Mouse (Mus musculus): ENCODE measurements at regions not wholly inside any gene's neighbourhood (a gene's known extent, or its start where the extent isn't known, plus 50 kb on each side); places are given as distances from the start of the nearest gene placed in this dataset.
"Not testable (repeated sequence)": the region's sequence is repeated elsewhere in the genome, so short reads cannot be mapped to it uniquely, and the experiment has no call there.

DNA sequence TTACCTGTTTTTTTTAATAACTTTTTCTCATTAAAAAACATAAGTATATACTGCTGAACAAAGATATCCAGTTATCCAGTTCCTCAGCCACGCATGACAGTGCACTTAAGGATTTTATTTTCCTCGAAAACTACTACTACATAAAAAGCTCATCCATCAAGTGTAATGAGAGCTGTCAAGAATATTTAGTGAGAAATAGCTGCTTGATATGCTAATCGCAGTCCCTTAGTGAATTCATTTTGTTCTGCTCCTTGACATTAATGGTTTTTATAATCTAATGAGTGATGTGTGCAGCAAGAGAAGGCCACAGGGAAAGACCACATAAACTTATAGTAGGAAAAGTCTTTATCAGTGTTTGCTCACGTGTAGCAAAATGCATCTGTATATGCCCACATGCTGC is 754.0 kb upstream of the Slc39a10 start:
- no peaks in the 10 kb centered on the region for H3K4me1 ChIP-seq (replicated peaks; ENCODE audit: control insufficient read depth, insufficient read depth, low read length)
- H3K27ac ChIP-seq (ENCODE audit: low read depth, low read length) = no peak overlapping the region
- H3K36me3 ChIP-seq (ENCODE audit: control insufficient read depth, insufficient read depth, low read length) = no peaks in the 10 kb centered on the region
- WGBS = 80% methylated on average over 4 of the region's 4 CpGs
- no peak for ATAC-seq (replicated peaks; ENCODE audit: low FRiP score)
- no peak for DNase-seq (ENCODE audit: low spot score)
- no peaks in the 10 kb centered on the region for H3K9me3 ChIP-seq (ENCODE audit: control insufficient read depth, low read length)
- no peak overlapping the region for H3K4me2 ChIP-seq (ENCODE audit: low read depth, low read length, severe bottlenecking)
- no peak overlapping the region for H3K9ac ChIP-seq (ENCODE audit: low read length)
- H3K4me3 ChIP-seq (ENCODE audit: low read depth, low read length) = no peak overlapping the region
- H3K27me3 ChIP-seq (ENCODE audit: control insufficient read depth, insufficient read depth, low read length) = no peaks in the 10 kb centered on the region

DNA sequence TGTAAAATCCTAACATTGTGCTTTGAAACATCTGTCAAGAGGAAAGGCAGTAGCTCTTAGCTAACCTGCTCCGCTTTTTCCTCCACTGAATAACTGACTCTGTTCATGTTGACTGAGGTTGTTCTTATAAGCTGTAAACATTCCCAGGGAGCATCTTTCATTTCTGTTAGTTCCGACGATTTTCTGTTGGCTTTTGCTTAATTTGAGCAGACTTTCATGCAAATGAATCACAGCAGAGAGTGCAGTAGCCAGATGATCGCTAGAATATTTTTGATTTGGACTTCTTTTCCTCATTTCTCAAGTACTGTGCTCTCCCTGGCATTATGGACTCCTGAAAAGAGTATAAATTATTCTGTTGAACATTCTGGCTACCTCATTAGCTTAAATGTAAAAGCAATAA is 713.9 kb upstream of the Slc39a10 start:
- Histone ChIP-seq H3K4me2 (ENCODE audit: low read depth, low read length, severe bottlenecking) (no peak overlapping the region), H3K27me3 (ENCODE audit: control insufficient read depth, insufficient read depth, low read length) (no peaks in the 10 kb centered on the region), H3K4me1 (replicated peaks; ENCODE audit: control insufficient read depth, insufficient read depth, low read length) (no peaks in the 10 kb centered on the region), H3K4me3 (ENCODE audit: low read depth, low read length) (no peak overlapping the region), H3K27ac (ENCODE audit: low read depth, low read length) (no peak overlapping the region), H3K36me3 (ENCODE audit: control insufficient read depth, insufficient read depth, low read length) (no peaks in the 10 kb centered on the region), H3K9ac (ENCODE audit: low read length) (no peak overlapping the region), H3K9me3 (ENCODE audit: control insufficient read depth, low read length) (no peaks in the 10 kb centered on the region)
- WGBS = 82% methylated on average over 4 of the region's 4 CpGs
- ATAC-seq (replicated peaks; ENCODE audit: low FRiP score) (no peak), DNase-seq (ENCODE audit: low spot score) (no peak)

- H3K4me3 ChIP-seq (ENCODE audit: low read depth, low read length) = no peak overlapping the region
- H3K9ac ChIP-seq (ENCODE audit: low read length) = no peak overlapping the region
- WGBS = 57% methylated on average over 2 of the region's 2 CpGs
- H3K4me1 ChIP-seq (replicated peaks; ENCODE audit: control insufficient read depth, insufficient read depth, low read length) = no peaks in the 10 kb centered on the region
- ATAC-seq (replicated peaks; ENCODE audit: low FRiP score) = no peak
- no peak for DNase-seq (ENCODE audit: low spot score)
- no peak overlapping the region for H3K4me2 ChIP-seq (ENCODE audit: low read depth, low read length, severe bottlenecking)
- H3K9me3 ChIP-seq (ENCODE audit: control insufficient read depth, low read length) = no peaks in the 10 kb centered on the region
- H3K27me3 ChIP-seq (ENCODE audit: control insufficient read depth, insufficient read depth, low read length) = no peaks in the 10 kb centered on the region
- no peak overlapping the region for H3K27ac ChIP-seq (ENCODE audit: low read depth, low read length)
- H3K36me3 ChIP-seq (ENCODE audit: control insufficient read depth, insufficient read depth, low read length) = no peaks in the 10 kb centered on the region
Measured at GRCm38 (mm10) chr1:47603989-47604360, 711.3 kb upstream of the Slc39a10 start.

GRCm38 (mm10) chr1:47603294-47603988 is 710.8 kb upstream of the Slc39a10 start:
- H3K27ac ChIP-seq (ENCODE audit: low read depth, low read length) = no peak overlapping the region
- no peak overlapping the region for H3K9ac ChIP-seq (ENCODE audit: low read length)
- no peak overlapping the region for H3K4me3 ChIP-seq (ENCODE audit: low read depth, low read length)
- no peaks in the 10 kb centered on the region for H3K27me3 ChIP-seq (ENCODE audit: control insufficient read depth, insufficient read depth, low read length)
- DNase-seq (ENCODE audit: low spot score) (no peak), ATAC-seq (replicated peaks; ENCODE audit: low FRiP score) (no peak)
- no peaks in the 10 kb centered on the region for H3K36me3 ChIP-seq (ENCODE audit: control insufficient read depth, insufficient read depth, low read length)
- no peaks in the 10 kb centered on the region for H3K4me1 ChIP-seq (replicated peaks; ENCODE audit: control insufficient read depth, insufficient read depth, low read length)
- H3K4me2 ChIP-seq (ENCODE audit: low read depth, low read length, severe bottlenecking) = no peak overlapping the region
- WGBS = 45% methylated on average over 3 of the region's 3 CpGs
- H3K9me3 ChIP-seq (ENCODE audit: control insufficient read depth, low read length) = no peaks in the 10 kb centered on the region

GRCm38 (mm10) chr1:47593641-47594040 is 701.0 kb upstream of the Slc39a10 start:
- WGBS = 100% methylated on average over 1 of the region's 4 CpGs
- not testable (repeated sequence) for H3K9me3 ChIP-seq (ENCODE audit: control insufficient read depth, low read length); H3K27ac ChIP-seq (ENCODE audit: low read depth, low read length); DNase-seq (ENCODE audit: low spot score); H3K4me1 ChIP-seq (replicated peaks; ENCODE audit: control insufficient read depth, insufficient read depth, low read length); H3K9ac ChIP-seq (ENCODE audit: low read length); H3K4me2 ChIP-seq (ENCODE audit: low read depth, low read length, severe bottlenecking); ATAC-seq (replicated peaks; ENCODE audit: low FRiP score); H3K27me3 ChIP-seq (ENCODE audit: control insufficient read depth, insufficient read depth, low read length); H3K36me3 ChIP-seq (ENCODE audit: control insufficient read depth, insufficient read depth, low read length); H3K4me3 ChIP-seq (ENCODE audit: low read depth, low read length)

DNA sequence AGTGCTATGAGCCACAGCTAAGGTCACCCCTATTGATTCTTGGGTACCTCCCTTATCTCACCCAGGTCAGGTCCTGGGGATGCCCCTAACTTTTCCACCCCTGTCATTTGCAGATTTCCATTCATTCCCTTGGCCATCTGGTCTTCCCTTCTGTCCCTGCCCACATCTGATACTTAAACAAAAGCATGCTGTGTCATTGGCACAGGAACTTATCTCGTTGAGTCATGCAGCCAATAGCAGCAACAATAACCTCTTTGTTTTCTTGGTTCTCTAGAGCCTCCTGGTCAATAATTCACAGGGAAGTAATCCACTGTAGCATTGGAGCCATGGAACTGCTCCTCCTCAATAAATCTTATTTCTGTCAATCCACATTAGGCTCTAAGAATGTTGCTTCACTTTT is 653.0 kb upstream of the Slc39a10 start:
- no peak overlapping the region for H3K9ac ChIP-seq (ENCODE audit: low read length)
- no peaks in the 10 kb centered on the region for H3K27me3 ChIP-seq (ENCODE audit: control insufficient read depth, insufficient read depth, low read length)
- no peak overlapping the region for H3K4me3 ChIP-seq (ENCODE audit: low read depth, low read length)
- no peaks in the 10 kb centered on the region for H3K4me1 ChIP-seq (replicated peaks; ENCODE audit: control insufficient read depth, insufficient read depth, low read length)
- H3K9me3 ChIP-seq (ENCODE audit: control insufficient read depth, low read length) = no peaks in the 10 kb centered on the region
- 35% methylated on average over 1 of the region's 1 CpGs for WGBS
- DNase-seq (ENCODE audit: low spot score) (no peak), ATAC-seq (replicated peaks; ENCODE audit: low FRiP score) (no peak)
- H3K4me2 ChIP-seq (ENCODE audit: low read depth, low read length, severe bottlenecking) = no peak overlapping the region
- no peak overlapping the region for H3K27ac ChIP-seq (ENCODE audit: low read depth, low read length)
- H3K36me3 ChIP-seq (ENCODE audit: control insufficient read depth, insufficient read depth, low read length) = no peaks in the 10 kb centered on the region

- H3K4me3 ChIP-seq (ENCODE audit: low read depth, low read length) = no peak overlapping the region
- no peaks in the 10 kb centered on the region for H3K36me3 ChIP-seq (ENCODE audit: control insufficient read depth, insufficient read depth, low read length)
- ATAC-seq (replicated peaks; ENCODE audit: low FRiP score) = no peak
- H3K27me3 ChIP-seq (ENCODE audit: control insufficient read depth, insufficient read depth, low read length) = no peaks in the 10 kb centered on the region
- DNase-seq (ENCODE audit: low spot score) = no peak
- no peak overlapping the region for H3K9ac ChIP-seq (ENCODE audit: low read length)
- no peak overlapping the region for H3K27ac ChIP-seq (ENCODE audit: low read depth, low read length)
- H3K9me3 ChIP-seq (ENCODE audit: control insufficient read depth, low read length) = no peaks in the 10 kb centered on the region
- no peak overlapping the region for H3K4me2 ChIP-seq (ENCODE audit: low read depth, low read length, severe bottlenecking)
- WGBS = 91% methylated on average over 5 of the region's 5 CpGs
- H3K4me1 ChIP-seq (replicated peaks; ENCODE audit: control insufficient read depth, insufficient read depth, low read length) = no peaks in the 10 kb centered on the region
Measured at GRCm38 (mm10) chr1:47511426-47511825, 618.8 kb upstream of the Slc39a10 start.

DNA sequence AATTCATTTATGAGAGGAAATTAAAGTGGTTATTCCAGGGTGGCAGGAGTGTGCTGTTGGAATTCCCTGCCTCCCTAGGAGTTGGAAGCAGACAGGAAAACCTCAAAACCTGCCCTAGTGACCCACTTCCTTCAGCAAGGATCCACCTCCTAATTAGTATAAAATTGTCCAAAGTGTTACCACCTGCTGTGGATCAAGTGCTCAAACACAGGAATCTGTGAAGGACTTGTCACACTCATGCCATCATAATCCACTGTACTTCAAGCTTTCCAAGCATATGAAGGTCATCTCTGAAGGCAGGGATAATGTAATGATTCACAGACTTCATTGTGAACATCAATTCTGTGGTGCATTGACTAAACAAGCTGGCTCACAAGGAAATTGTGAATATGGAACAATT is 615.1 kb upstream of the Slc39a10 start:
- no peak overlapping the region for H3K4me2 ChIP-seq (ENCODE audit: low read depth, low read length, severe bottlenecking)
- ATAC-seq (replicated peaks; ENCODE audit: low FRiP score) (no peak), DNase-seq (ENCODE audit: low spot score) (no peak)
- H3K27ac ChIP-seq (ENCODE audit: low read depth, low read length) = no peak overlapping the region
- no peaks in the 10 kb centered on the region for H3K27me3 ChIP-seq (ENCODE audit: control insufficient read depth, insufficient read depth, low read length)
- no peak overlapping the region for H3K4me3 ChIP-seq (ENCODE audit: low read depth, low read length)
- H3K4me1 ChIP-seq (replicated peaks; ENCODE audit: control insufficient read depth, insufficient read depth, low read length) = no peaks in the 10 kb centered on the region
- no peak overlapping the region for H3K9ac ChIP-seq (ENCODE audit: low read length)
- no peaks in the 10 kb centered on the region for H3K36me3 ChIP-seq (ENCODE audit: control insufficient read depth, insufficient read depth, low read length)
- no peaks in the 10 kb centered on the region for H3K9me3 ChIP-seq (ENCODE audit: control insufficient read depth, low read length)

DNA sequence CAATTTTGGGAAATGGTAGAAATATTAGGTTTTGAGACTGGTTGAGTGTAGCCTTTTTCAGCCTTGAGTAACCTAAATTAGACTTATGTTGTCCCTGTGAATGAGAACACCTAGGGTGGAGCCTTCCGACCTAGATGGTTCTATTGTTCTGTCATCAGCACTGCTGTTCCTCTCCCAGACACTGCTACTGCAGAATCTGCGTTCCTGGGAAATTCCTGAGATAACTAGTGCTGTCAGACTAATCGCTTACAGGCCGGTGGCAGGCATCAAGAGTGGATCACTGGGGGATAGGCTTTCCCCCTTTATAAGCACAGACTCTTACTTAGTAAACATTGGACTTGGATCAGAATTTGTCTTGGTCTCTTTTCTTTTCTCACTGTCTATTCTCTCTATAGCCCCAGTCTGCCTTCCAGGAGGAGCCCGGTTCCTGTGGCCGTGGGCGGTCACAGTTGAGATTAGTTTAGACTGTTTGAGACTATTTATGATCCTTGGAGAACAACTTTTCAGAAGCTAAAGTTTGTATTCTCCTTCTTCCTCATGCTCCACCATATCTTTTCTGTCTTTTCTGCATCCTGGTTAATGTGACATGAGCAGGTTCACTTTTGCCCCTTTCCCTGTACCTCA is 596.0 kb upstream of the Slc39a10 start:
- no peaks in the 10 kb centered on the region for H3K9me3 ChIP-seq (ENCODE audit: control insufficient read depth, low read length)
- 80% methylated on average over 7 of the region's 7 CpGs for WGBS
- no peak overlapping the region for H3K27ac ChIP-seq (ENCODE audit: low read depth, low read length)

More for the DNA sequence above, 596.0 kb upstream of the Slc39a10 start:
- Histone ChIP-seq H3K4me1 (replicated peaks; ENCODE audit: control insufficient read depth, insufficient read depth, low read length) (no peaks in the 10 kb centered on the region), H3K4me3 (ENCODE audit: low read depth, low read length) (no peak overlapping the region), H3K27me3 (ENCODE audit: control insufficient read depth, insufficient read depth, low read length) (no peaks in the 10 kb centered on the region), H3K9ac (ENCODE audit: low read length) (no peak overlapping the region), H3K36me3 (ENCODE audit: control insufficient read depth, insufficient read depth, low read length) (no peaks in the 10 kb centered on the region), H3K4me2 (ENCODE audit: low read depth, low read length, severe bottlenecking) (no peak overlapping the region)
- no peak for DNase-seq (ENCODE audit: low spot score)
- no peak for ATAC-seq (replicated peaks; ENCODE audit: low FRiP score)

Measured in forebrain, embryonic 11.5 days (tissue).